Mouse (Mus musculus) lung, postnatal 0 days (tissue): ENCODE measurements at regions not wholly inside any gene's neighbourhood (a gene's known extent, or its start where the extent isn't known, plus 50 kb on each side); places are given as distances from the start of the nearest gene placed in this dataset.

Source experiments
- CTCF ChIP-seq: IDR thresholded peaks from 2 replicates; pipeline ENCODE4 v1.5.1; 2016; ENCODE audit warnings: antibody characterized with exemption, mild to moderate bottlenecking
- EP300 ChIP-seq: IDR thresholded peaks from 2 replicates; pipeline ENCODE4 v1.6.1; 2016; ENCODE audit warnings: antibody characterized with exemption, mild to moderate bottlenecking, control low read depth

DNA sequence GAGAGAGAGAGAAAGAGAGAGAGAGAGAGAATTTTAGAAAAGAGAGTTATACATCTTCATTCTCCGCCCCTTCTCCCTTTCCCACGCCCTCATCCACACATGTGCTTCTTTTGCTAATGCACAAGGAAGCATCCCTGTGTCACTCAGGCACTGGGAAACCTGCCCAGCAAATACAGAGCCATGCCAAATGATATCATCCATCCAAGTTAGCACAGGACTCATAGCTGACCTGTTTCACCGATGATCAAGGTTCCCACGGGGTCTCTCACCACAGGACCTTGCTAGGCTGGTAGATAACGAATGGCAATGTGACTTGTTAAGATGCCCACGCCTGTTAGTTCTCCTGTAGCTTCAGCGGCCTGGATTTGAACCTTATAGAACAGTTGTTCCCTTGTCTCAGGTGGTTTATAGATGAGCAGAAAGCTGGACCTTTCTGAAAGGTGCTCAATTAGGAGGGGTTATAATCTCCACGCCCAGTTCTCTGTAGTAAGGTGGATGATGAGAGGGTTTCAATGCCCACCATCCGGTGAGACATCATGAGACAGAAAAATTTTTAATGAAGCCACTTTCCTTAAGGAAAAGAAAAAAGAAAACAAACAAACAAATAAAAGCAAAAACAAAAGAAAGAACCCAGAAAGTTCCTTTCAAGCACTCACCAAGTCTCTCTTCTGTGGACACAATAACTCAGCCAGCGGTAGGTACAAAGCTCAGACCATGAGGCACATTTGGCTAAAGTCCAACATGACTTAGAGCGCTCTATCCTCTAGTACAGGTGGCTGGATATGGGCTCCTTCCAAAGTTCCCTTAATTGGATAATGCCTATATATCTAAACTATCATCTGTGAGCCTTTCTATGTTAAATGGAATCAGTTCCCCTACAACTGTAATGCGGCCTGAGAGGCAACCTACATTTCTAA, 57.1 kb upstream of the Bmp2k start:
- no peak for TF ChIP-seq CTCF
- no peak for TF ChIP-seq EP300
